Mouse (Mus musculus): ENCODE measurements around the gene Map3k21. TPM values are rescaled to one million over a fixed set of nuclear protein-coding genes. Genes with fewer than 3 reads are reported as not detected.

Gene Map3k21
- polyA plus RNA-seq, 1 experiment from 2014 or later = 0.14 TPM

GRCm38 (mm10) chr8:125963807-125964211 lies 53.6 kb downstream of the Map3k21 start:
- Histone ChIP-seq H3K4me2 (replicated peaks; ENCODE audit: low read depth, low read length) (peak overlapping the region; percentile 22), H3K9ac (ENCODE audit: low read depth, low read length) (no peak overlapping the region), H3K4me1 (replicated peaks; ENCODE audit: control insufficient read depth, insufficient read depth, low read length) (no peaks in the 10 kb centered on the region), H3K4me3 (ENCODE audit: low read depth, low read length) (no peak overlapping the region), H3K27ac (ENCODE audit: low read depth, low read length) (no peak overlapping the region), H3K36me3 (ENCODE audit: control insufficient read depth, insufficient read depth, low read length) (no peaks in the 10 kb centered on the region), H3K9me3 (ENCODE audit: control insufficient read depth, low read length) (no peaks in the 10 kb centered on the region), H3K27me3 (ENCODE audit: control insufficient read depth, insufficient read depth, low read length) (no peaks in the 10 kb centered on the region)
- no peak for ATAC-seq (ENCODE audit: low FRiP score)
- 8% methylated on average over 11 of the region's 11 CpGs for WGBS
- peak; percentile 19 for DNase-seq (ENCODE audit: low spot score)

GRCm38 (mm10) chr8:125971336-125971735 lies 61.1 kb downstream of the Map3k21 start:
- WGBS = 54% methylated on average over 3 of the region's 3 CpGs
- DNase-seq (ENCODE audit: low spot score) = no peak
- Histone ChIP-seq H3K36me3 (ENCODE audit: control insufficient read depth, insufficient read depth, low read length) (no peaks in the 10 kb centered on the region), H3K27me3 (ENCODE audit: control insufficient read depth, insufficient read depth, low read length) (no peaks in the 10 kb centered on the region), H3K4me1 (replicated peaks; ENCODE audit: control insufficient read depth, insufficient read depth, low read length) (no peaks in the 10 kb centered on the region), H3K27ac (ENCODE audit: low read depth, low read length) (no peak overlapping the region), H3K4me2 (replicated peaks; ENCODE audit: low read depth, low read length) (no peak overlapping the region), H3K4me3 (ENCODE audit: low read depth, low read length) (no peak overlapping the region), H3K9me3 (ENCODE audit: control insufficient read depth, low read length) (no peaks in the 10 kb centered on the region), H3K9ac (ENCODE audit: low read depth, low read length) (no peak overlapping the region)
- no peak for ATAC-seq (ENCODE audit: low FRiP score)

DNA sequence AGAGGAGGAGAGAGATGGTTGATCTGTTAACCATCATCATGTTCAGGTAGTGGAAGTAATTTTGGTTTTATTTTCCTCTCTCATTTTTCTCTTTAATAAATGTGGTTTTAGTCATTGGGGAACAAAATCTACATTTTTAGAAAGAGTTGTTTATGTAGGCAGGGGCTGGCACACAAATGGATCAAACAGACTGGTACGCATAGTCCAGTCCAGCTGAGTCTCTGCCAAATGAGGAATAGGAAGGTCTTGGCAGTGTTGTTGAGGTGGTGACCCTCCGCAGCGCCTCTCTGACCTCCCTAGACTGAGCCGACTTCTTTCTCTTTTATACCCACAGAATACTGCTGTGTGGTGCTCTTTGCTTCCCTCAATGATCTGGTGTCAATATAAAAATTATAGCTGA lies 65.7 kb downstream of the Map3k21 start:
- DNase-seq (ENCODE audit: low spot score) (no peak), ATAC-seq (ENCODE audit: low FRiP score) (no peak)
- no peak overlapping the region for H3K4me2 ChIP-seq (replicated peaks; ENCODE audit: low read depth, low read length)
- H3K27ac ChIP-seq (ENCODE audit: low read depth, low read length) = no peak overlapping the region
- no peak overlapping the region for H3K4me3 ChIP-seq (ENCODE audit: low read depth, low read length)
- no peaks in the 10 kb centered on the region for H3K27me3 ChIP-seq (ENCODE audit: control insufficient read depth, insufficient read depth, low read length)
- no peaks in the 10 kb centered on the region for H3K9me3 ChIP-seq (ENCODE audit: control insufficient read depth, low read length)
- H3K4me1 ChIP-seq (replicated peaks; ENCODE audit: control insufficient read depth, insufficient read depth, low read length) = no peaks in the 10 kb centered on the region
- no peaks in the 10 kb centered on the region for H3K36me3 ChIP-seq (ENCODE audit: control insufficient read depth, insufficient read depth, low read length)
- H3K9ac ChIP-seq (ENCODE audit: low read depth, low read length) = no peak overlapping the region
- 82% methylated on average over 4 of the region's 4 CpGs for WGBS

DNA sequence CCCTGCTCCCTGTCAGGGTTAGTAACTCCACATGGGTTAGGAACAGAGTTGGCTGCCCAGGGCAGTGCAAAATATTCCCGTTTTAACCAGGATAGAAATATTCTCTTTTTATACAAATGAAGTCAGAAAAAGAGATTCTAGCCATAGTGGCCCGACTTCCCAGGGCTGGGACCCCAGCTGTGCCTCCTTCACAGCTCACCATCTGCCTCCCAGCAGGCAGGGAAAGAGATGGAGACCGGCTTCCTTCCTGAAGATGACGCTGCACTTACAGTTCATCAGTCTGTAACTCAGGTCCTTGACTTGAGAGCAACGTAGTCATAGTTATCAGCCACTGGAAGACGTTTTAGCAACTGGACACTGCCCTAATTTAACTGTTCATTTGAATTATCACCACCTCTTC lies 70.6 kb downstream of the Map3k21 start:
- Histone ChIP-seq H3K27me3 (ENCODE audit: control insufficient read depth, insufficient read depth, low read length) (no peaks in the 10 kb centered on the region), H3K4me2 (replicated peaks; ENCODE audit: low read depth, low read length) (no peak overlapping the region), H3K9ac (ENCODE audit: low read depth, low read length) (no peak overlapping the region), H3K4me1 (replicated peaks; ENCODE audit: control insufficient read depth, insufficient read depth, low read length) (no peaks in the 10 kb centered on the region), H3K4me3 (ENCODE audit: low read depth, low read length) (no peak overlapping the region), H3K27ac (ENCODE audit: low read depth, low read length) (no peak overlapping the region), H3K9me3 (ENCODE audit: control insufficient read depth, low read length) (no peaks in the 10 kb centered on the region), H3K36me3 (ENCODE audit: control insufficient read depth, insufficient read depth, low read length) (no peaks in the 10 kb centered on the region)
- WGBS = 40% methylated on average over 6 of the region's 6 CpGs
- ATAC-seq (ENCODE audit: low FRiP score) = no peak
- DNase-seq (ENCODE audit: low spot score) = no peak

- Histone ChIP-seq H3K4me1 (replicated peaks; ENCODE audit: control insufficient read depth, insufficient read depth, low read length) (no peaks in the 10 kb centered on the region; the same call in 1 of the 2 replicates), H3K4me3 (ENCODE audit: low read depth, low read length) (no peak overlapping the region), H3K36me3 (ENCODE audit: control insufficient read depth, insufficient read depth, low read length) (no peaks in the 10 kb centered on the region), H3K9me3 (ENCODE audit: control insufficient read depth, low read length) (no peaks in the 10 kb centered on the region), H3K27ac (ENCODE audit: low read depth, low read length) (no peak overlapping the region), H3K9ac (ENCODE audit: low read depth, low read length) (no peak overlapping the region), H3K4me2 (replicated peaks; ENCODE audit: low read depth, low read length) (no peak overlapping the region), H3K27me3 (ENCODE audit: control insufficient read depth, insufficient read depth, low read length) (no peaks in the 10 kb centered on the region)
- no peak for DNase-seq (ENCODE audit: low spot score)
- no peak for ATAC-seq (ENCODE audit: low FRiP score)
- WGBS = 82% methylated on average over 3 of the region's 3 CpGs
Measured at GRCm38 (mm10) chr8:125983515-125983914, 73.3 kb downstream of the Map3k21 start.

DNA sequence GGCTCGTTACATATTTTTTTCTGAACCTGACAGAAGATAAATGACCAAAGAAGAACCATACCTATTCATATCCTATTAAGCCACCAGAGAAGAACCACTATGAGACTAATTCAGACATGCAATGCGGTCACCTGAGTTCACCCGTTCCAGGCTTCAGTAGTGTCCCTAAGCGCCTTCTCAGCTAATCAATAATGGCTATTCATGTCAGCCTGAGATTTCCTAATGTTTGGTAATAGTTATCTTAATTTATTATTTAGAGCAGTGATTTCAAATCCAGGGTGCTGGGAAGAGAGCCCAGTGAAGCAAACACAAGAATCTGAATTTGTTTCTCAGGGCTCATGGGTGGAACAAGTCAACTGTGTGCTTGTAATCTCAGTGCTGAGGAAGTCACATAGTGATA lies 73.9 kb downstream of the Map3k21 start:
- Histone ChIP-seq H3K27me3 (ENCODE audit: control insufficient read depth, insufficient read depth, low read length) (no peaks in the 10 kb centered on the region), H3K4me2 (replicated peaks; ENCODE audit: low read depth, low read length) (no peak overlapping the region), H3K4me1 (replicated peaks; ENCODE audit: control insufficient read depth, insufficient read depth, low read length) (no peaks in the 10 kb centered on the region; the same call in 1 of the 2 replicates), H3K9me3 (ENCODE audit: control insufficient read depth, low read length) (no peaks in the 10 kb centered on the region), H3K4me3 (ENCODE audit: low read depth, low read length) (no peak overlapping the region), H3K36me3 (ENCODE audit: control insufficient read depth, insufficient read depth, low read length) (no peaks in the 10 kb centered on the region), H3K27ac (ENCODE audit: low read depth, low read length) (no peak overlapping the region), H3K9ac (ENCODE audit: low read depth, low read length) (no peak overlapping the region)
- DNase-seq (ENCODE audit: low spot score) = no peak
- WGBS = 87% methylated on average over 4 of the region's 4 CpGs
- no peak for ATAC-seq (ENCODE audit: low FRiP score)

GRCm38 (mm10) chr8:125985364-125985763 lies 75.1 kb downstream of the Map3k21 start:
- no peaks in the 10 kb centered on the region; the same call in 1 of the 2 replicates for H3K4me1 ChIP-seq (replicated peaks; ENCODE audit: control insufficient read depth, insufficient read depth, low read length)

GRCm38 (mm10) chr8:125986999-125987589 lies 76.8 kb downstream of the Map3k21 start:
- DNase-seq (ENCODE audit: low spot score) (no peak), ATAC-seq (ENCODE audit: low FRiP score) (no peak)
- WGBS = 36% methylated on average over 6 of the region's 6 CpGs
- Histone ChIP-seq H3K27ac (ENCODE audit: low read depth, low read length) (no peak overlapping the region), H3K9ac (ENCODE audit: low read depth, low read length) (no peak overlapping the region), H3K27me3 (ENCODE audit: control insufficient read depth, insufficient read depth, low read length) (no peaks in the 10 kb centered on the region), H3K4me2 (replicated peaks; ENCODE audit: low read depth, low read length) (no peak overlapping the region), H3K4me3 (ENCODE audit: low read depth, low read length) (no peak overlapping the region), H3K36me3 (ENCODE audit: control insufficient read depth, insufficient read depth, low read length) (no peaks in the 10 kb centered on the region), H3K9me3 (ENCODE audit: control insufficient read depth, low read length) (no peaks in the 10 kb centered on the region), H3K4me1 (replicated peaks; ENCODE audit: control insufficient read depth, insufficient read depth, low read length) (no peaks in the 10 kb centered on the region; the same call in 1 of the 2 replicates)

More at GRCm38 (mm10) chr8:125985364-125985763, 75.1 kb downstream of the Map3k21 start:
- H3K36me3 ChIP-seq (ENCODE audit: control insufficient read depth, insufficient read depth, low read length) = no peaks in the 10 kb centered on the region
- H3K27me3 ChIP-seq (ENCODE audit: control insufficient read depth, insufficient read depth, low read length) = no peaks in the 10 kb centered on the region
- H3K9ac ChIP-seq (ENCODE audit: low read depth, low read length) = no peak overlapping the region
- H3K9me3 ChIP-seq (ENCODE audit: control insufficient read depth, low read length) = no peaks in the 10 kb centered on the region
- H3K4me3 ChIP-seq (ENCODE audit: low read depth, low read length) = no peak overlapping the region
- 98% methylated on average over 2 of the region's 2 CpGs for WGBS
- H3K4me2 ChIP-seq (replicated peaks; ENCODE audit: low read depth, low read length) = no peak overlapping the region
- H3K27ac ChIP-seq (ENCODE audit: low read depth, low read length) = no peak overlapping the region
- no peak for ATAC-seq (ENCODE audit: low FRiP score)
- DNase-seq (ENCODE audit: low spot score) = no peak

- no peak overlapping the region for H3K4me3 ChIP-seq (ENCODE audit: low read depth, low read length)
- no peak for DNase-seq (ENCODE audit: low spot score)
- no peak overlapping the region for H3K27ac ChIP-seq (ENCODE audit: low read depth, low read length)
- H3K36me3 ChIP-seq (ENCODE audit: control insufficient read depth, insufficient read depth, low read length) = no peaks in the 10 kb centered on the region
- no peak overlapping the region for H3K4me2 ChIP-seq (replicated peaks; ENCODE audit: low read depth, low read length)
- WGBS = 53% methylated on average over 2 of the region's 2 CpGs
- no peaks in the 10 kb centered on the region for H3K9me3 ChIP-seq (ENCODE audit: control insufficient read depth, low read length)
- no peaks in the 10 kb centered on the region for H3K27me3 ChIP-seq (ENCODE audit: control insufficient read depth, insufficient read depth, low read length)
- no peak for ATAC-seq (ENCODE audit: low FRiP score)
- no peak overlapping the region for H3K9ac ChIP-seq (ENCODE audit: low read depth, low read length)
- H3K4me1 ChIP-seq (replicated peaks; ENCODE audit: control insufficient read depth, insufficient read depth, low read length) = no peaks in the 10 kb centered on the region; the same call in 1 of the 2 replicates
Measured at GRCm38 (mm10) chr8:125987996-125988395, 77.7 kb downstream of the Map3k21 start.

All from hindbrain, embryonic 11.5 days (tissue).